In the genomic region with DNA sequence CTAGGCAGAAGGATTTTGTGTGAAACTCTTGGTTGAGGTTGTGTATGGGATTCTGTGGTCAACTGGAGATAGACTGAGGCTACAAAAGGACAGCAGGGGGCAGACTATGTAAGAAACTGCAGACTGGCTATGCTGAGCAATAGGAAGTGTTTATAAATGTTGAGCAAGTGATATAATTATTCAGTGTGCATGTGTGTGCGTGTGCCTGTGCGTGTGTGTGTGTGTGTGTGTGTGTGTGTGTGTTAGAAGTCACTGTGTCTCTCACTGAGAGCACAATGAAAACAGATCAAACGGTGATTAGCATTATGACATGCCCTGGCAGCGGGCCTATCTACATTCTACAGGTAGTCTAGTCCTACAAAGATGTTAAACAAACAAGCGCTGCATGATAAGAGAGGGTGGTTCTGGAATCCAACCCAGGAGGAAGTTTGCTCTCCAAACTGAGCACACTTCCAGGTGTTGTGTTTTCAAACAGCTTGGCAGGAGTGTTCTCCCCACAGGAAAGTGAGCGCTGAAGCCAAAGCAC, we compare ENCODE assay signal across 8 mouse cellular contexts. TPM values are rescaled to one million over a fixed set of nuclear protein-coding genes. Genes with fewer than 3 reads are reported as not detected.
DNase-seq lines count a peak whose midpoint lies in the region; TF ChIP-seq lines count a peak whose summit lies in the region.

TSS of gene Gbp5 (plus strand) at position 443 of the 526 bp plus-strand sequence.

- H3K27ac ChIP-seq in cortical plate, adult 2 months (ENCODE audit: insufficient read depth, low read length) = no peak within 1 kb of the TSS; the same call in 1 of the 2 replicates
- no peak within 1 kb of the TSS for H3K27ac ChIP-seq in cerebellum, adult 2 months (ENCODE audit: insufficient read depth, low read length)

- DNase-seq in A20 (ENCODE audit: low read depth, low spot score) = peak; percentile 68
- peak; percentile 78 to 84 for DNase-seq in heart, postnatal 10 days
- DNase-seq in large intestine, adult 2 months (ENCODE audit: low read depth, low spot score) = peak; percentile 85
- DNase-seq in lung, postnatal 4 days = peak; percentile 88 to 91
- peak; percentile 65 to 72 for DNase-seq in spleen, postnatal 36 days (ENCODE audit: low spot score in 2 of 2)
- no peak for DNase-seq in cerebellum, adult 2 months

- intact Hi-C loops in heart, postnatal 10 days (cut with DNase I) = loop anchor here (1.0 to 2.0 kb wide), 3 partner anchors 128 to 215 kb away; no protein-coding TSS in a partner anchor

- no peak for TF ChIP-seq POLR2A in cortical plate, adult 2 months (IDR thresholded peaks at IDR 0.05; ENCODE audit: extremely low read depth, insufficient read depth, low read length)
- no peak for TF ChIP-seq POLR2A in cerebellum, adult 2 months (IDR thresholded peaks at IDR 0.05; ENCODE audit: borderline replicate concordance, insufficient read depth, low read length)

- peaks cover 23% of the 10 kb centered on the region for H3K4me1 ChIP-seq in E14TG2a.4 (replicated peaks; ENCODE audit: low read depth, low read length)
- H3K4me1 ChIP-seq in cortical plate, adult 2 months (ENCODE audit: control insufficient read depth, insufficient read depth, low read length) = no peaks in the 10 kb centered on the region
- no peaks in the 10 kb centered on the region for H3K4me1 ChIP-seq in cerebellum, adult 2 months (ENCODE audit: control insufficient read depth, insufficient read depth, low read length)

- WGBS in large intestine, adult 2 months = 14% methylated on average over 6 of the region's 6 CpGs
- 67% methylated on average over 6 of the region's 6 CpGs for WGBS in cerebellum, adult 2 months

- no peaks in the 10 kb centered on the region for H3K36me3 ChIP-seq in E14TG2a.4 (ENCODE audit: insufficient read depth, low read length)

- H3K9me3 ChIP-seq in E14TG2a.4 (ENCODE audit: low read length) = no peaks in the 10 kb centered on the region

- peaks cover 17% of the 10 kb centered on the region for H3K27me3 ChIP-seq in E14TG2a.4 (ENCODE audit: insufficient read depth, low read length)
- peaks cover 2% of the 10 kb centered on the region; the same call in 1 of the 2 replicates for H3K27me3 ChIP-seq in cerebellum, adult 2 months (ENCODE audit: control insufficient read depth, insufficient read depth, low read length)

- TF ChIP-seq CTCF in E14TG2a.4 (conservative IDR thresholded peaks at IDR 0.05; ENCODE audit: low read length) = 0 out of 2 replicates have a peak, but pooled peaks have one; percentile 13
- TF ChIP-seq CTCF in cortical plate, adult 2 months (IDR thresholded peaks at IDR 0.05; ENCODE audit: extremely low read depth, insufficient read depth, low read length) = peak; percentile 53; the same call in 1 of the 2 replicates
- no peak for TF ChIP-seq CTCF in cerebellum, adult 2 months (IDR thresholded peaks at IDR 0.05; ENCODE audit: borderline replicate concordance, insufficient read depth, low read depth, low read length)

- H3K4me3 ChIP-seq in E14TG2a.4 (replicated peaks; ENCODE audit: low read length) = no peak within 1 kb of the TSS
- no peak within 1 kb of the TSS for H3K4me3 ChIP-seq in cortical plate, adult 2 months (ENCODE audit: insufficient read depth, low read length)
- no peak within 1 kb of the TSS for H3K4me3 ChIP-seq in cerebellum, adult 2 months (replicated peaks; ENCODE audit: insufficient read depth, low read depth, low read length)

RNA-seq across cellular contexts. Expression of gene Gbp5, which starts in this region (rescaled TPM):
- polyA plus RNA-seq in cortical plate, adult 2 months (2012; rRNA removed) = 2.5 and 3.0 TPM in 2 replicates
- total RNA-seq in heart, postnatal 10 days (2021) = 1 to 10 TPM; 4.8 to 6.7 TPM
- 1.8 and 3.1 TPM in 2 replicates for polyA plus RNA-seq in large intestine, adult 2 months (2012; rRNA removed)
- 1.7 and 2.4 TPM in 2 replicates for polyA plus RNA-seq in cerebellum, adult 2 months (2012; rRNA removed)

Comparison
In these comparisons a context has a peak if more than half of its experiments do, and no peak if none do; other contexts are left out.
1. DNase-seq: peak in A20 (single experiment), heart, postnatal 10 days (2 of 2), large intestine, adult 2 months (single experiment), lung, postnatal 4 days (2 of 2) and spleen, postnatal 36 days (2 of 2); none in cerebellum, adult 2 months (0 of 2).